Mouse (Mus musculus) erythroblast, embryonic 14.5 days (primary cell): ENCODE data around the gene Olfr263.

ENCODE experiments used
- GATA1 ChIP-seq: IDR thresholded peaks from 2 replicates; pipeline ENCODE4 v1.6.1; 2012; ENCODE audit warnings: low read length, inconsistent platforms, mixed read lengths
- TAL1 ChIP-seq: IDR thresholded peaks from 3 replicates; pipeline ENCODE4 v1.6.1; 2012; ENCODE audit warnings: low read length, inconsistent platforms, mixed read lengths

DNA sequence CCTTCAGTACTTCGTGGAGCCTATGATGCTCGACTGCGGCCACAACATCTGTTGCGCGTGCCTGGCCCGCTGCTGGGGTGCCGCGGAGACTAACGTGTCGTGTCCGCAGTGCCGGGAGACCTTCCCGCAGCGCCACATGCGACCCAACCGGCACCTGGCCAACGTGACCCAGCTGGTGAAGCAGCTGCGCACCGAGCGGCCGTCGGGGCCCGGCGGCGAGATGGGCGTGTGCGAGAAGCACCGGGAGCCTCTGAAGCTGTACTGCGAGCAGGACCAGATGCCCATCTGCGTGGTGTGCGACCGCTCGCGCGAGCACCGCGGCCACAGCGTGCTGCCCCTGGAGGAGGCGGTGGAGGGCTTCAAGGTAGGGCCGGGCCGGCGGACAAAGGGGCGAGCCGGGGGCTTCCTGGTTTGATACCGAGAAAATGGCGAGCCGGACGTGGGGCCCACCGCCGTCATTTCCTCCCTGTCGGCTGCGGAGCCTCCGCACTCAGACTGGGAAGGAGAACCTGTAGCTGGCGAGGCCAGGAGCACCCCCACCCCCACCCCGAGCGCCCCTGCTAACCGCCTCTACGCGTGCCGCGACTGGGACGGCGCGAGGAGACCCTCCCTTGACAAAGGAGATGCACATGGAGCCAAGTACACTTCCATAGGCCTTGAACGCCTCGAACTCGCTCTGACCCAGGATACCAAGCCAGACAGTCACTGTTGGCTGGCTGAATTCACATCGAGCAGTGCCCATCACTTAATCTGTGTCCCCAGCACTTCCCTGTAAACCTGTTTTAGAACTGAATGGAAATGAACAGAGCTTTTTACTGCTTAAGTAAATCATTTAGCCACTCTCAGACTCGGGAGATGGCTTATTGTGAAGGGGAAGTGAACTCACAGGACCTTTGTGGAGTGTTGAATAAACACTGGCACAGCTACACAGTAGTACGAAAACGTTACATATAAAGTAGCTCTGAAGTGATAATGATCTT is 51.4 kb downstream of the Olfr263 start:
- TF ChIP-seq GATA1 (no peak), TAL1 (no peak)
